ENCODE assay signal across 8 mouse cellular contexts in genomic region chr19:31082662-31083429, GRCm38 (mm10). TPM values are rescaled to one million over a fixed set of nuclear protein-coding genes. Genes with fewer than 3 reads are reported as not detected.
A peak's percentile ranks its signal among the peaks of the same experiment; 100 is the strongest.
DNase-seq lines count a peak whose midpoint lies in the region; ATAC-seq and TF ChIP-seq lines count a peak whose summit lies in the region.

TSS of gene Cstf2t (plus strand) at chr19:31082837.

- 2% methylated on average over 56 of the region's 56 CpGs for WGBS in forebrain, embryonic 12.5 days
- WGBS in heart, postnatal 0 days: 2% methylated on average over 56 of the region's 56 CpGs
- WGBS in liver, embryonic 16.5 days (ENCODE audit: insufficient replicate concordance): 2% methylated on average over 56 of the region's 56 CpGs
- 2% methylated on average over 56 of the region's 56 CpGs for WGBS in neural tube, embryonic 13.5 days

- TF ChIP-seq POLR2A in testis, adult 2 months (IDR thresholded peaks at IDR 0.05; ENCODE audit: control insufficient read depth, low read depth, low read length): peak; percentile 72

- TF ChIP-seq CTCF in heart, postnatal 0 days (IDR thresholded peaks at IDR 0.05; ENCODE audit: low read depth): no peak
- no peak for TF ChIP-seq CTCF in testis, adult 2 months (IDR thresholded peaks at IDR 0.05; ENCODE audit: control insufficient read depth, insufficient read depth, insufficient replicate concordance, low read depth, low read length)

- H3K9me3 ChIP-seq in forebrain, embryonic 12.5 days: no peaks in the 10 kb centered on the region
- H3K9me3 ChIP-seq in heart, postnatal 0 days (replicated peaks; ENCODE audit: control insufficient read depth, low read length): no peaks in the 10 kb centered on the region
- no peaks in the 10 kb centered on the region for H3K9me3 ChIP-seq in liver, embryonic 16.5 days (replicated peaks; ENCODE audit: control insufficient read depth, low read length)
- no peaks in the 10 kb centered on the region for H3K9me3 ChIP-seq in neural tube, embryonic 13.5 days

- peak within 1 kb of the TSS; percentile 66 for H3K4me3 ChIP-seq in forebrain, embryonic 12.5 days (replicated peaks)
- H3K4me3 ChIP-seq in heart, postnatal 0 days (ENCODE audit: low read depth, low read length): peak within 1 kb of the TSS; percentile 77
- H3K4me3 ChIP-seq in liver, embryonic 16.5 days (ENCODE audit: low read depth, low read length): peak within 1 kb of the TSS; percentile 64
- peak within 1 kb of the TSS; percentile 79 for H3K4me3 ChIP-seq in neural tube, embryonic 13.5 days
- H3K4me3 ChIP-seq in testis, adult 2 months (ENCODE audit: control insufficient read depth, low read depth, low read length): peak within 1 kb of the TSS; percentile 93

- peak within 1 kb of the TSS; percentile 87 for H3K4me2 ChIP-seq in forebrain, embryonic 12.5 days
- peak within 1 kb of the TSS; percentile 83 for H3K4me2 ChIP-seq in heart, postnatal 0 days (ENCODE audit: low read depth, low read length)
- H3K4me2 ChIP-seq in liver, embryonic 16.5 days (ENCODE audit: low read depth, low read length): peak within 1 kb of the TSS; percentile 74
- H3K4me2 ChIP-seq in neural tube, embryonic 13.5 days: peak within 1 kb of the TSS; percentile 95

- peak within 1 kb of the TSS; percentile 82 for H3K27ac ChIP-seq in forebrain, embryonic 12.5 days
- peak within 1 kb of the TSS; percentile 91 for H3K27ac ChIP-seq in heart, postnatal 0 days (ENCODE audit: low read depth)
- H3K27ac ChIP-seq in liver, embryonic 16.5 days (ENCODE audit: low read length): 0 out of 2 replicates have a peak within 1 kb of the TSS, but pooled peaks have one; percentile 1
- H3K27ac ChIP-seq in neural tube, embryonic 13.5 days (replicated peaks): peak within 1 kb of the TSS; percentile 89
- H3K27ac ChIP-seq in testis, adult 2 months (ENCODE audit: control insufficient read depth, insufficient read depth, low read depth, low read length): peak within 1 kb of the TSS; percentile 72

- TF ChIP-seq EP300 in heart, postnatal 0 days (IDR thresholded peaks at IDR 0.05; ENCODE audit: low read depth): no peak

- peaks cover 33% of the 10 kb centered on the region for H3K36me3 ChIP-seq in forebrain, embryonic 12.5 days (replicated peaks)
- H3K36me3 ChIP-seq in heart, postnatal 0 days (replicated peaks; ENCODE audit: control insufficient read depth, insufficient read depth, low read length): peaks cover 21% of the 10 kb centered on the region; the same call in 1 of the 2 replicates
- peaks cover 10% of the 10 kb centered on the region for H3K36me3 ChIP-seq in liver, embryonic 16.5 days (ENCODE audit: control insufficient read depth, insufficient read depth)
- H3K36me3 ChIP-seq in neural tube, embryonic 13.5 days: peaks cover 35% of the 10 kb centered on the region
- no peaks in the 10 kb centered on the region for H3K36me3 ChIP-seq in testis, adult 2 months (ENCODE audit: control insufficient read depth, insufficient read depth, low read length)

- peak; percentile 99 for ATAC-seq in forebrain, embryonic 12.5 days (ENCODE audit: low FRiP score)
- ATAC-seq in heart, postnatal 0 days (ENCODE audit: insufficient read depth, low read depth): peak; percentile 100
- peak; percentile 100 for ATAC-seq in liver, embryonic 16.5 days (ENCODE audit: low read depth)
- ATAC-seq in neural tube, embryonic 13.5 days (ENCODE audit: low read depth): peak; percentile 99

- H3K9ac ChIP-seq in forebrain, embryonic 12.5 days: peak within 1 kb of the TSS; percentile 74
- H3K9ac ChIP-seq in heart, postnatal 0 days (replicated peaks; ENCODE audit: low read depth, low read length): peak within 1 kb of the TSS; percentile 85
- H3K9ac ChIP-seq in liver, embryonic 16.5 days (ENCODE audit: low read depth, low read length): peak within 1 kb of the TSS; percentile 60
- H3K9ac ChIP-seq in neural tube, embryonic 13.5 days: peak within 1 kb of the TSS; percentile 85

- no peaks in the 10 kb centered on the region for H3K27me3 ChIP-seq in forebrain, embryonic 12.5 days
- H3K27me3 ChIP-seq in heart, postnatal 0 days (ENCODE audit: control insufficient read depth, insufficient read depth, low read length): no peaks in the 10 kb centered on the region
- H3K27me3 ChIP-seq in liver, embryonic 16.5 days (ENCODE audit: control insufficient read depth, insufficient read depth, low read depth, low read length): no peaks in the 10 kb centered on the region; the same call in 1 of the 2 replicates
- H3K27me3 ChIP-seq in neural tube, embryonic 13.5 days: no peaks in the 10 kb centered on the region
- no peaks in the 10 kb centered on the region for H3K27me3 ChIP-seq in testis, adult 2 months (ENCODE audit: control insufficient read depth, insufficient read depth, low read length)

- peaks cover 19% of the 10 kb centered on the region for H3K4me1 ChIP-seq in forebrain, embryonic 12.5 days
- peaks cover 20% of the 10 kb centered on the region for H3K4me1 ChIP-seq in heart, postnatal 0 days (ENCODE audit: control insufficient read depth, insufficient read depth)
- peaks cover 13% of the 10 kb centered on the region for H3K4me1 ChIP-seq in liver, embryonic 16.5 days (ENCODE audit: control insufficient read depth, low read depth, low read length)
- peaks cover 29% of the 10 kb centered on the region for H3K4me1 ChIP-seq in neural tube, embryonic 13.5 days (replicated peaks)
- H3K4me1 ChIP-seq in testis, adult 2 months (ENCODE audit: control insufficient read depth, insufficient read depth, low read length): peaks cover 9% of the 10 kb centered on the region

- DNase-seq in CD8-positive naive resting alpha-beta T cell, adult 2 months (ENCODE audit: low read depth in 2 of 2, low spot score in 2 of 2): peak; percentile 99
- peak; percentile 97 for DNase-seq in c-Kit-positive CD71-positive TER-119-positive erythroid progenitor cells, embryonic 14.5 days (ENCODE audit: low spot score)
- peak; percentile 99 for DNase-seq in heart, postnatal 0 days (ENCODE audit: low spot score)
- peak; percentile 99 for DNase-seq in kidney, postnatal 4 days

RNA-seq across cellular contexts. Expression of gene Cstf2t, which starts in this region (rescaled TPM):
- 72.0 and 78.7 TPM in 2 replicates for polyA plus RNA-seq in forebrain, embryonic 12.5 days (2016; fragmentation: Nextera tagmentation; extraction: Ambion mirVana)
- 37.8 and 38.8 TPM in 2 replicates for total RNA-seq in heart, postnatal 0 days (2014; rRNA removed; ENCODE audit: low replicate concordance)
- polyA plus RNA-seq in heart, postnatal 0 days (2015; fragmentation: Nextera tagmentation; extraction: Ambion mirVana): 31.2 and 34.8 TPM in 2 replicates
- 10.8 and 11.1 TPM in 2 replicates for polyA plus RNA-seq in liver, embryonic 16.5 days (2015; fragmentation: Nextera tagmentation; extraction: Ambion mirVana)
- 66.6 and 71.9 TPM in 2 replicates for polyA plus RNA-seq in neural tube, embryonic 13.5 days (2015; fragmentation: Nextera tagmentation; extraction: Ambion mirVana)
- polyA plus RNA-seq in testis, adult 2 months (2012; rRNA removed): 9.9 and 10.7 TPM in 2 replicates

Comparison
In these comparisons a context has a peak if more than half of its experiments do, and no peak if none do; other contexts are left out.
1. Peak in every context shown above with its lines: DNase-seq, ATAC-seq, H3K4me3 ChIP-seq and H3K27ac ChIP-seq.
2. H3K27ac ChIP-seq: peak in every context shown above with its lines; median percentile 91 in heart, postnatal 0 days; 89 in neural tube, embryonic 13.5 days; 82 in forebrain, embryonic 12.5 days; 72 in testis, adult 2 months; 1 in liver, embryonic 16.5 days.